Mouse (Mus musculus) forebrain, embryonic 15.5 days (tissue): Measurements from ENCODE around the gene Slc6a1. TPM values are rescaled to one million over a fixed set of nuclear protein-coding genes. Genes with fewer than 3 reads are reported as not detected.
A peak's percentile ranks its signal among the peaks of the same experiment; 100 is the strongest.

Experiments used
- ATAC-seq: fragments of 200-750 bp; cut with Nextera tagmentation; replicated peaks from 2 replicates; pipeline ENCODE4 v1.8.0; 2017; ENCODE audit warnings: mild to moderate bottlenecking, moderate TSS enrichment, moderate library complexity
- H3K27ac ChIP-seq: fragments of 300-500 bp; sonication (generic); replicated peaks from 2 replicates; pipeline ENCODE4 v1.5.1; 2015; ENCODE audit warnings: mild to moderate bottlenecking, inconsistent platforms
- H3K27me3 ChIP-seq: fragments of 300-500 bp; sonication (generic); 2 replicates; pipeline ENCODE4 v1.6.1; 2015; ENCODE audit warnings: inconsistent platforms
- H3K36me3 ChIP-seq: fragments of 300-500 bp; sonication (generic); 2 replicates; pipeline ENCODE4 v1.6.1; 2015; ENCODE audit warnings: mild to moderate bottlenecking, inconsistent platforms
- H3K4me1 ChIP-seq: fragments of 300-500 bp; sonication (generic); 2 replicates; pipeline ENCODE4 v1.6.1; 2015; ENCODE audit warnings: inconsistent platforms
- H3K4me2 ChIP-seq: fragments of 300-500 bp; sonication (generic); replicated peaks from 2 replicates; pipeline ENCODE4 v1.6.1; 2015; ENCODE audit warnings: mild to moderate bottlenecking, inconsistent platforms
- H3K4me3 ChIP-seq: fragments of 300-500 bp; sonication (generic); 2 replicates; pipeline ENCODE4 v1.5.1; 2015; ENCODE audit warnings: mild to moderate bottlenecking, inconsistent platforms
- H3K9ac ChIP-seq: fragments of 300-500 bp; sonication (generic); replicated peaks from 2 replicates; pipeline ENCODE4 v1.6.1; 2015; ENCODE audit warnings: mild to moderate bottlenecking, inconsistent platforms
- H3K9me3 ChIP-seq: fragments of 300-500 bp; sonication (generic); 2 replicates; pipeline ENCODE4 v1.6.1; 2016; ENCODE audit warnings: inconsistent platforms
- WGBS: fragments of 180-500 bp; shearing (Covaris S2); methylation state at CpG from one replicate; pipeline ENCODE4 v1.1.7; 2015; ENCODE audit warnings: mixed read lengths; 5-methylcytosine and 5-hydroxymethylcytosine counted together
- polyA plus RNA-seq: library from polyadenylated mRNA; unstranded; fragments of >200 nt; fragmentation: Nextera tagmentation; extraction: Ambion mirVana; gene quantifications from 2 replicates; pipeline ENCODE4 v1.2.1, GENCODE M21; 2015

Gene Slc6a1
- polyA plus RNA-seq, 1 experiment from 2014 or later: 98.4 TPM

- H3K4me1 ChIP-seq: peaks cover 100% of the 10 kb centered on the region
- no peak overlapping the region for H3K4me2 ChIP-seq
- 28% methylated on average over 8 of the region's 8 CpGs for WGBS
- no peaks in the 10 kb centered on the region for H3K27me3 ChIP-seq
- peak overlapping the region; percentile 91 for H3K27ac ChIP-seq
- no peaks in the 10 kb centered on the region for H3K9me3 ChIP-seq
- H3K4me3 ChIP-seq: no peak overlapping the region
- H3K9ac ChIP-seq: no peak overlapping the region
- H3K36me3 ChIP-seq: no peaks in the 10 kb centered on the region
- ATAC-seq: no peak
These were observed 11.1 kb downstream of the Slc6a1 start for GRCm38 (mm10) chr6:114293511-114293910.

GRCm38 (mm10) chr6:114295086-114295485 lies 12.7 kb downstream of the Slc6a1 start:
- no peaks in the 10 kb centered on the region for H3K9me3 ChIP-seq
- ATAC-seq: no peak
- H3K27ac ChIP-seq: peak overlapping the region; percentile 91
- 56% methylated on average over 4 of the region's 4 CpGs for WGBS
- 0 out of 2 replicates have a peak, but pooled peaks cover 2% of the 10 kb centered on the region for H3K36me3 ChIP-seq
- no peak overlapping the region for H3K4me3 ChIP-seq
- no peak overlapping the region for H3K4me2 ChIP-seq
- no peak overlapping the region for H3K9ac ChIP-seq
- H3K4me1 ChIP-seq: peaks cover 92% of the 10 kb centered on the region
- no peaks in the 10 kb centered on the region for H3K27me3 ChIP-seq

- Histone ChIP-seq H3K4me2 (no peak overlapping the region), H3K4me3 (no peak overlapping the region), H3K9ac (0 out of 2 replicates have a peak overlapping the region, but pooled peaks have one; percentile 20), H3K27ac (peak overlapping the region; percentile 91), H3K27me3 (no peaks in the 10 kb centered on the region), H3K4me1 (peaks cover 68% of the 10 kb centered on the region), H3K9me3 (no peaks in the 10 kb centered on the region), H3K36me3 (peaks cover 13% of the 10 kb centered on the region)
- peak; percentile 82 for ATAC-seq
- 18% methylated on average over 10 of the region's 10 CpGs for WGBS
These were observed 15.0 kb downstream of the Slc6a1 start for GRCm38 (mm10) chr6:114297260-114298002.

GRCm38 (mm10) chr6:114299699-114300098 lies 17.3 kb downstream of the Slc6a1 start:
- ATAC-seq: no peak
- WGBS: 93% methylated on average over 5 of the region's 5 CpGs
- Histone ChIP-seq H3K9me3 (no peaks in the 10 kb centered on the region), H3K27ac (no peak overlapping the region), H3K4me3 (no peak overlapping the region), H3K9ac (no peak overlapping the region), H3K36me3 (peaks cover 31% of the 10 kb centered on the region), H3K4me2 (no peak overlapping the region), H3K4me1 (peaks cover 46% of the 10 kb centered on the region), H3K27me3 (no peaks in the 10 kb centered on the region)

- no peaks in the 10 kb centered on the region for H3K9me3 ChIP-seq
- peaks cover 40% of the 10 kb centered on the region for H3K36me3 ChIP-seq
- no peak for ATAC-seq
These were observed 18.3 kb downstream of the Slc6a1 start for GRCm38 (mm10) chr6:114300737-114301136.

GRCm38 (mm10) chr6:114304668-114305067 lies 22.2 kb downstream of the Slc6a1 start:
- ATAC-seq: no peak
- Histone ChIP-seq H3K27me3 (no peaks in the 10 kb centered on the region), H3K4me1 (no peaks in the 10 kb centered on the region), H3K4me2 (no peak overlapping the region), H3K9me3 (no peaks in the 10 kb centered on the region), H3K4me3 (no peak overlapping the region), H3K36me3 (peaks cover 64% of the 10 kb centered on the region), H3K9ac (no peak overlapping the region), H3K27ac (no peak overlapping the region)
- 90% methylated on average over 6 of the region's 6 CpGs for WGBS

More at GRCm38 (mm10) chr6:114300737-114301136, 18.3 kb downstream of the Slc6a1 start:
- 84% methylated on average over 11 of the region's 11 CpGs for WGBS
- H3K4me3 ChIP-seq: no peak overlapping the region
- H3K4me2 ChIP-seq: no peak overlapping the region
- peaks cover 35% of the 10 kb centered on the region for H3K4me1 ChIP-seq
- no peak overlapping the region for H3K27ac ChIP-seq
- no peaks in the 10 kb centered on the region for H3K27me3 ChIP-seq
- no peak overlapping the region for H3K9ac ChIP-seq

GRCm38 (mm10) chr6:114320511-114320910 lies 38.1 kb downstream of the Slc6a1 start:
- Histone ChIP-seq H3K27me3 (no peaks in the 10 kb centered on the region), H3K36me3 (peaks cover 4% of the 10 kb centered on the region; the same call in 1 of the 2 replicates), H3K4me2 (no peak overlapping the region), H3K9me3 (no peaks in the 10 kb centered on the region), H3K4me1 (no peaks in the 10 kb centered on the region), H3K9ac (no peak overlapping the region), H3K27ac (no peak overlapping the region), H3K4me3 (no peak overlapping the region)
- no peak for ATAC-seq
- 42% methylated on average over 5 of the region's 5 CpGs for WGBS

- no peaks in the 10 kb centered on the region for H3K4me1 ChIP-seq
- H3K4me2 ChIP-seq: no peak overlapping the region
- H3K36me3 ChIP-seq: peaks cover 4% of the 10 kb centered on the region; the same call in 1 of the 2 replicates
- 97% methylated on average over 3 of the region's 3 CpGs for WGBS
- H3K9me3 ChIP-seq: no peaks in the 10 kb centered on the region
- no peaks in the 10 kb centered on the region for H3K27me3 ChIP-seq
- no peak overlapping the region for H3K9ac ChIP-seq
- ATAC-seq: no peak
- no peak overlapping the region for H3K27ac ChIP-seq
- no peak overlapping the region for H3K4me3 ChIP-seq
These were observed 38.7 kb downstream of the Slc6a1 start for GRCm38 (mm10) chr6:114321146-114321545.

- WGBS: 86% methylated on average over 3 of the region's 3 CpGs
- Histone ChIP-seq H3K4me2 (no peak overlapping the region), H3K9me3 (no peaks in the 10 kb centered on the region), H3K27me3 (no peaks in the 10 kb centered on the region), H3K36me3 (no peaks in the 10 kb centered on the region), H3K27ac (no peak overlapping the region), H3K4me1 (no peaks in the 10 kb centered on the region), H3K9ac (no peak overlapping the region), H3K4me3 (no peak overlapping the region)
- no peak for ATAC-seq
These were observed 40.5 kb downstream of the Slc6a1 start for GRCm38 (mm10) chr6:114322914-114323313.

GRCm38 (mm10) chr6:114324808-114325207 lies 42.4 kb downstream of the Slc6a1 start:
- Histone ChIP-seq H3K4me2 (no peak overlapping the region), H3K27me3 (no peaks in the 10 kb centered on the region), H3K4me1 (peaks cover 8% of the 10 kb centered on the region), H3K4me3 (no peak overlapping the region), H3K9ac (no peak overlapping the region), H3K36me3 (no peaks in the 10 kb centered on the region), H3K27ac (no peak overlapping the region), H3K9me3 (no peaks in the 10 kb centered on the region)
- ATAC-seq: no peak
- WGBS: 88% methylated on average over 5 of the region's 5 CpGs

- H3K27ac ChIP-seq: peak overlapping the region; percentile 63
- H3K27me3 ChIP-seq: no peaks in the 10 kb centered on the region
- H3K4me1 ChIP-seq: peaks cover 20% of the 10 kb centered on the region
- no peak overlapping the region for H3K4me2 ChIP-seq
- H3K9me3 ChIP-seq: no peaks in the 10 kb centered on the region
- H3K36me3 ChIP-seq: no peaks in the 10 kb centered on the region
- H3K9ac ChIP-seq: no peak overlapping the region
- no peak overlapping the region for H3K4me3 ChIP-seq
- 32% methylated on average over 8 of the region's 8 CpGs for WGBS
- peak; percentile 92 for ATAC-seq
These were observed 47.4 kb downstream of the Slc6a1 start for GRCm38 (mm10) chr6:114329597-114330470.

- no peaks in the 10 kb centered on the region for H3K27me3 ChIP-seq
- H3K27ac ChIP-seq: no peak overlapping the region
- WGBS: 88% methylated on average over 7 of the region's 7 CpGs
- no peaks in the 10 kb centered on the region for H3K36me3 ChIP-seq
- no peak for ATAC-seq
- no peak overlapping the region for H3K4me2 ChIP-seq
- H3K4me3 ChIP-seq: no peak overlapping the region
- peaks cover 23% of the 10 kb centered on the region for H3K4me1 ChIP-seq
- no peaks in the 10 kb centered on the region for H3K9me3 ChIP-seq
- H3K9ac ChIP-seq: no peak overlapping the region
These were observed 49.5 kb downstream of the Slc6a1 start for GRCm38 (mm10) chr6:114331926-114332325.
